Mouse (Mus musculus) lung, adult 2 months (tissue): ENCODE results near the gene Hoxa11.

ENCODE experiments used
- CTCF ChIP-seq: fragments of 200-500 bp; IDR thresholded peaks from 2 replicates; pipeline ENCODE4 v1.5.1; 2011; ENCODE audit warnings: mild to moderate bottlenecking, low read length, control low read depth; ENCODE audit not compliant: insufficient read depth
- POLR2A ChIP-seq: fragments of 200-500 bp; IDR thresholded peaks from 2 replicates; pipeline ENCODE4 v1.6.1; 2011; ENCODE audit warnings: low read depth, mild to moderate bottlenecking, control low read depth, low read length, borderline replicate concordance; ENCODE audit errors: extremely low read depth

DNA sequence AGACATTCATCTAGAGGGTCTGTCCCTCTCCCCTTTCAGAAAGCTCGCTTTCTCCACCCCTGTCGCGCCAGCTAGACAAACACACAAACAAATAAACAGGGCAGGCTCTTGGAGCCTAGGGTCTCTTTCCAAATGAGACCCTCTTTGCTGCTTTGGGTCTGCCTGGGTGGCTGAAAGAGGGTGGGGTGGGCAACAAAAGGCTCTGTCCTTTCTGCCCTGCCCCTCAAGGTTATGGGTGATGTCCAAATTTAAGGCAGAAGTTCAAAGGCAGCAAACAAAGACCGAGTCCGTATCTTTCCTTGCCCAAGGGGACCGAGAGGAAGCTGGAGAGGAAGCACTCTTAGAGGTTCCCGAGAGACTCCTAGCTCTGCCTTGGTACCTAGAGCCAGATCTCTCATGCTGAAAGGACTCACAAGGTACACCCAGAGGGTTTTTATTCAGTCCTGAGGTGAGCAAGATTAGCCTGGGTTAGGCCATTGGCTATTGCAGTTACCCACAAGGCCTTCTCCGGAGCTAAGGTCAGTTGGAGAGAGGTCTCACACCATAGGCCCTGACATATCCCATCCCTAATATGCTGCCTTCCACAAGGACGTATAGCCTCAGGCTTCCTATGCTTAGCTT, 4.5 kb downstream of the Hoxa11 start:
- TF ChIP-seq CTCF, result no peak
- no peak for TF ChIP-seq POLR2A
